Mouse (Mus musculus): Measurements from ENCODE around the gene Tex44. TPM values are rescaled to one million over a fixed set of nuclear protein-coding genes. Genes with fewer than 3 reads are reported as not detected.

Gene Tex44
- not detected in 2 replicates for total RNA-seq (2021)
- long read RNA-seq = 0 reads

- DNase-seq = no peak
Observed at GRCm38 (mm10) chr1:86426128-86426527, at the start of gene Tex44, which contains the start of gene Nmur1. Gene Tex44, plus strand, starts transcription at chr1:86426329. Gene Nmur1, minus strand, starts transcription at chr1:86426228.

- DNase-seq = peak; percentile 22
Observed at GRCm38 (mm10) chr1:86376354-86376753, 49.8 kb upstream of the Tex44 start.

GRCm38 (mm10) chr1:86378662-86379061 is 47.5 kb upstream of the Tex44 start:
- no peak for DNase-seq

- no peak for DNase-seq
Observed at GRCm38 (mm10) chr1:86379161-86379569, 47.0 kb upstream of the Tex44 start.

GRCm38 (mm10) chr1:86381027-86381426 is 45.1 kb upstream of the Tex44 start:
- peak; percentile 76 for DNase-seq

- DNase-seq = peak; percentile 71
Observed at GRCm38 (mm10) chr1:86389230-86389629, 36.9 kb upstream of the Tex44 start.

GRCm38 (mm10) chr1:86391425-86391824 is 34.7 kb upstream of the Tex44 start:
- DNase-seq = peak; percentile 21

GRCm38 (mm10) chr1:86393219-86393618 is 32.9 kb upstream of the Tex44 start:
- DNase-seq = no peak

GRCm38 (mm10) chr1:86394246-86394645 is 31.9 kb upstream of the Tex44 start:
- DNase-seq = no peak

- DNase-seq = no peak
Observed at GRCm38 (mm10) chr1:86395897-86396296, 30.2 kb upstream of the Tex44 start.

- no peak for DNase-seq
Observed at GRCm38 (mm10) chr1:86397621-86398020, 28.5 kb upstream of the Tex44 start.

- DNase-seq = no peak
Observed at GRCm38 (mm10) chr1:86398222-86398621, 27.9 kb upstream of the Tex44 start.

GRCm38 (mm10) chr1:86399322-86399721 is 26.8 kb upstream of the Tex44 start:
- DNase-seq = no peak

- DNase-seq = no peak
Observed at GRCm38 (mm10) chr1:86400096-86400754, 25.9 kb upstream of the Tex44 start.

- no peak for DNase-seq
Observed at GRCm38 (mm10) chr1:86404834-86405233, 21.3 kb upstream of the Tex44 start.

GRCm38 (mm10) chr1:86406313-86406712 is 19.8 kb upstream of the Tex44 start:
- no peak for DNase-seq

GRCm38 (mm10) chr1:86406914-86407313 is 19.2 kb upstream of the Tex44 start:
- DNase-seq = no peak

- DNase-seq = no peak
Observed at GRCm38 (mm10) chr1:86408515-86408914, 17.6 kb upstream of the Tex44 start.

- DNase-seq = no peak
Observed at GRCm38 (mm10) chr1:86409476-86409875, 16.7 kb upstream of the Tex44 start.

GRCm38 (mm10) chr1:86414715-86415114 is 11.4 kb upstream of the Tex44 start:
- no peak for DNase-seq

GRCm38 (mm10) chr1:86415144-86415543 is 11.0 kb upstream of the Tex44 start:
- no peak for DNase-seq

GRCm38 (mm10) chr1:86415612-86416184 is 10.4 kb upstream of the Tex44 start:
- DNase-seq = peak; percentile 32

- no peak for DNase-seq
Observed at GRCm38 (mm10) chr1:86416321-86416720, 9.8 kb upstream of the Tex44 start.

GRCm38 (mm10) chr1:86421007-86421406 is 5.1 kb upstream of the Tex44 start:
- peak; percentile 61 for DNase-seq
